Mouse (Mus musculus): ENCODE measurements around the gene Tmem132d. TPM values are rescaled to one million over a fixed set of nuclear protein-coding genes. Genes with fewer than 3 reads are reported as not detected.

Tmem132d gene
- polyA plus RNA-seq, 1 experiment from 2014 or later, result not detected

DNA sequence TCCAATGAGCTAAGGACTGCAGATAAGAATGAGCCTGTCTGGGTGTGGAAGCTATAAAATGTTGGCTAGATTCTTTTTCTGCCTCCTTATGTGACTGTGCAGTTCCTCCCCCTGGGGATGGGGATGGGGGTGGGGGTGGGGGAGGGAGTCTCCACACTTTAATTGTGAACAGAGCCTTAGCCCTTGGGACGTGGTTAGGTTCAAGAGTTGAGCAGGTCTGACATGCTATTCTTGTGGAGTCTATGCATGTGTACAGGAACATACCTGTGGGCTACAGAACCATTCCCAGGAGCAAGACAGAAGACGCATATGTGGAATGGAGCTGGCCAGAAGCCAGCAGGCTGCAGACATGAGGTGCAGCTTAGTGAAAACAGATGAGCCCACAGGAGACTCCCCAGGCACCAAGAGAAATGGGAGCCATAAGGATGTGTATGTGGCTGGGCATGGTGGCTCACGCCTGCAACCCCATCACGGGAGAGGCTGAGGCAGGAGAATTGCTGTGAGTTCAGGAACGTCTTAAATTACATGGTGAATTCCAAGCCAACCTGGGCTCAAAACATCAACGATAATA lies 240.3 kb downstream of the Tmem132d start:
- H3K27ac ChIP-seq (ENCODE audit: low read depth, low read length), result no peak overlapping the region
- H3K9me3 ChIP-seq (ENCODE audit: control insufficient read depth, low read length), result no peaks in the 10 kb centered on the region
- H3K4me1 ChIP-seq (replicated peaks; ENCODE audit: control insufficient read depth, insufficient read depth, low read length), result no peaks in the 10 kb centered on the region
- H3K4me3 ChIP-seq (ENCODE audit: low read depth, low read length), result no peak overlapping the region
- no peak for DNase-seq (ENCODE audit: low spot score)
- ATAC-seq (replicated peaks; ENCODE audit: low FRiP score), result no peak
- H3K9ac ChIP-seq (ENCODE audit: low read depth, low read length), result no peak overlapping the region
- H3K4me2 ChIP-seq, result no peak overlapping the region
- WGBS, result 79% methylated on average over 6 of the region's 6 CpGs
- H3K27me3 ChIP-seq (replicated peaks; ENCODE audit: control insufficient read depth, insufficient read depth, low read length), result no peaks in the 10 kb centered on the region
- H3K36me3 ChIP-seq (ENCODE audit: control insufficient read depth, insufficient read depth, low read length), result no peaks in the 10 kb centered on the region

DNA sequence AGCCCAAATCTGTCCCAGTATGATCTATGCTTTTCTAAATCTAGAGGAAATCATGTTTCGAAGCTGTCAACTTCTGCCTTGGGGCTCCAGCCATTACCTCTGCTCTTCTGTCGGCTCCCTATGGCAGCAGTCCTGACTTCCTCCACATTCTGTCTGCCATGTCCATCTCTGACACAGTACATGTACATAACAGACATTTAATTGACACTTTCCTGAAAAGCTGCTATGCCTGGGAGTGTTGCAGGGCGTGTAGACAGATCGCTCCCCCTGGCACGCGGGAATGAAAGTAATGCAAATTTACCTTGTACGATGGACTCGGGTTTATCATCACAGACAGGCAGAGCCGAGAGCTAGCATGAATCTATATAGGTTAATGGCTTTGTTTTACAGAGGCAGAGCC lies 241.2 kb downstream of the Tmem132d start:
- H3K4me1 ChIP-seq (replicated peaks; ENCODE audit: control insufficient read depth, insufficient read depth, low read length), result no peaks in the 10 kb centered on the region
- H3K9me3 ChIP-seq (ENCODE audit: control insufficient read depth, low read length), result no peaks in the 10 kb centered on the region
- 84% methylated on average over 9 of the region's 9 CpGs for WGBS
- no peaks in the 10 kb centered on the region for H3K36me3 ChIP-seq (ENCODE audit: control insufficient read depth, insufficient read depth, low read length)
- no peak overlapping the region for H3K4me2 ChIP-seq
- no peak overlapping the region for H3K27ac ChIP-seq (ENCODE audit: low read depth, low read length)
- no peak overlapping the region for H3K9ac ChIP-seq (ENCODE audit: low read depth, low read length)
- H3K4me3 ChIP-seq (ENCODE audit: low read depth, low read length), result no peak overlapping the region
- DNase-seq (ENCODE audit: low spot score), result no peak
- H3K27me3 ChIP-seq (replicated peaks; ENCODE audit: control insufficient read depth, insufficient read depth, low read length), result no peaks in the 10 kb centered on the region
- no peak for ATAC-seq (replicated peaks; ENCODE audit: low FRiP score)

DNA sequence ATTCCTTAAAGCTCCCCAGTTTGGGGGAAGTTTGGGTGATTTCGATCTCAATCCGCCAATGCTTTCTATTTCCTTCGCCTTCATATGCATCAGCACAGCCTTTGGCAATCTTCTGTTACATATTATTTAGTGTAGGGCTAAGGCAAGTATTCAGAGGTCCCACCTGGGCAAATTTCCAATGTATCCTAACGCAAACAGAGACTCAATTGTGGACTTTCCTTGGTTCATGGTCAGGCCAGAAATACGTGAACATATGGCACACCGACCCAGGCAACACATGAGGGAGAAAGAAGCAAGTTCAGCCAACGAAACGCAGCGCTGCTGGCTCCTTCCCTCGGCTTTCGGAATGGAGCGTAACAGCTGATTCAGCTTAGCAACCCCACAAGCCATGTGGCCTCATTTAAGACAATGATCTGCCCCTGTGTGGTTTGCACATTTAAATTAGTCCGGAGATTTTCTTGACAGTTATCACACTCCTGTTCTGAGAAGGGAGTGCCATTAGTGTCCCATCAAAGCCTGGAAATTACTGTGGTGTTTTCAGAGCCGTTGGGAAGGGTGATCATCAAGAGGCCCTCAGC lies 242.5 kb downstream of the Tmem132d start:
- Histone ChIP-seq H3K36me3 (ENCODE audit: control insufficient read depth, insufficient read depth, low read length) (no peaks in the 10 kb centered on the region), H3K9ac (ENCODE audit: low read depth, low read length) (no peak overlapping the region), H3K27me3 (replicated peaks; ENCODE audit: control insufficient read depth, insufficient read depth, low read length) (no peaks in the 10 kb centered on the region), H3K4me2 (no peak overlapping the region), H3K9me3 (ENCODE audit: control insufficient read depth, low read length) (no peaks in the 10 kb centered on the region), H3K4me3 (ENCODE audit: low read depth, low read length) (no peak overlapping the region), H3K4me1 (replicated peaks; ENCODE audit: control insufficient read depth, insufficient read depth, low read length) (no peaks in the 10 kb centered on the region), H3K27ac (ENCODE audit: low read depth, low read length) (no peak overlapping the region)
- 85% methylated on average over 14 of the region's 14 CpGs for whole genome bisulfite sequencing
- DNase-seq (ENCODE audit: low spot score), result no peak
- ATAC-seq (replicated peaks; ENCODE audit: low FRiP score), result no peak

- ATAC-seq (replicated peaks; ENCODE audit: low FRiP score), result no peak
- Histone ChIP-seq H3K4me2 (no peak overlapping the region), H3K9me3 (ENCODE audit: control insufficient read depth, low read length) (no peaks in the 10 kb centered on the region), H3K27ac (ENCODE audit: low read depth, low read length) (no peak overlapping the region), H3K27me3 (replicated peaks; ENCODE audit: control insufficient read depth, insufficient read depth, low read length) (no peaks in the 10 kb centered on the region), H3K4me1 (replicated peaks; ENCODE audit: control insufficient read depth, insufficient read depth, low read length) (no peaks in the 10 kb centered on the region), H3K9ac (ENCODE audit: low read depth, low read length) (no peak overlapping the region), H3K36me3 (ENCODE audit: control insufficient read depth, insufficient read depth, low read length) (no peaks in the 10 kb centered on the region), H3K4me3 (ENCODE audit: low read depth, low read length) (no peak overlapping the region)
- 80% methylated on average over 2 of the region's 2 CpGs for WGBS
- no peak for DNase-seq (ENCODE audit: low spot score)
Measured at GRCm38 (mm10) chr5:128176234-128176633, 256.6 kb downstream of the Tmem132d start.

GRCm38 (mm10) chr5:128158901-128159675 lies 273.8 kb downstream of the Tmem132d start:
- Histone ChIP-seq H3K36me3 (ENCODE audit: control insufficient read depth, insufficient read depth, low read length) (no peaks in the 10 kb centered on the region), H3K9ac (ENCODE audit: low read depth, low read length) (no peak overlapping the region), H3K27me3 (replicated peaks; ENCODE audit: control insufficient read depth, insufficient read depth, low read length) (no peaks in the 10 kb centered on the region), H3K4me3 (ENCODE audit: low read depth, low read length) (no peak overlapping the region), H3K4me2 (no peak overlapping the region), H3K4me1 (replicated peaks; ENCODE audit: control insufficient read depth, insufficient read depth, low read length) (no peaks in the 10 kb centered on the region), H3K27ac (ENCODE audit: low read depth, low read length) (no peak overlapping the region), H3K9me3 (ENCODE audit: control insufficient read depth, low read length) (peaks cover 3% of the 10 kb centered on the region; the same call in 1 of the 2 replicates)
- 78% methylated on average over 12 of the region's 12 CpGs for WGBS
- DNase-seq (ENCODE audit: low spot score), result no peak
- ATAC-seq (replicated peaks; ENCODE audit: low FRiP score), result no peak

- ATAC-seq (replicated peaks; ENCODE audit: low FRiP score) (no peak), DNase-seq (ENCODE audit: low spot score) (no peak)
- no peaks in the 10 kb centered on the region for H3K36me3 ChIP-seq (ENCODE audit: control insufficient read depth, insufficient read depth, low read length)
- no peak overlapping the region for H3K4me3 ChIP-seq (ENCODE audit: low read depth, low read length)
- H3K9ac ChIP-seq (ENCODE audit: low read depth, low read length), result no peak overlapping the region
- no peaks in the 10 kb centered on the region for H3K4me1 ChIP-seq (replicated peaks; ENCODE audit: control insufficient read depth, insufficient read depth, low read length)
- WGBS, result 79% methylated on average over 8 of the region's 8 CpGs
- H3K4me2 ChIP-seq, result no peak overlapping the region
- no peaks in the 10 kb centered on the region for H3K27me3 ChIP-seq (replicated peaks; ENCODE audit: control insufficient read depth, insufficient read depth, low read length)
- H3K9me3 ChIP-seq (ENCODE audit: control insufficient read depth, low read length), result no peaks in the 10 kb centered on the region
- no peak overlapping the region for H3K27ac ChIP-seq (ENCODE audit: low read depth, low read length)
Measured at GRCm38 (mm10) chr5:128151461-128151860, 281.4 kb downstream of the Tmem132d start.

DNA sequence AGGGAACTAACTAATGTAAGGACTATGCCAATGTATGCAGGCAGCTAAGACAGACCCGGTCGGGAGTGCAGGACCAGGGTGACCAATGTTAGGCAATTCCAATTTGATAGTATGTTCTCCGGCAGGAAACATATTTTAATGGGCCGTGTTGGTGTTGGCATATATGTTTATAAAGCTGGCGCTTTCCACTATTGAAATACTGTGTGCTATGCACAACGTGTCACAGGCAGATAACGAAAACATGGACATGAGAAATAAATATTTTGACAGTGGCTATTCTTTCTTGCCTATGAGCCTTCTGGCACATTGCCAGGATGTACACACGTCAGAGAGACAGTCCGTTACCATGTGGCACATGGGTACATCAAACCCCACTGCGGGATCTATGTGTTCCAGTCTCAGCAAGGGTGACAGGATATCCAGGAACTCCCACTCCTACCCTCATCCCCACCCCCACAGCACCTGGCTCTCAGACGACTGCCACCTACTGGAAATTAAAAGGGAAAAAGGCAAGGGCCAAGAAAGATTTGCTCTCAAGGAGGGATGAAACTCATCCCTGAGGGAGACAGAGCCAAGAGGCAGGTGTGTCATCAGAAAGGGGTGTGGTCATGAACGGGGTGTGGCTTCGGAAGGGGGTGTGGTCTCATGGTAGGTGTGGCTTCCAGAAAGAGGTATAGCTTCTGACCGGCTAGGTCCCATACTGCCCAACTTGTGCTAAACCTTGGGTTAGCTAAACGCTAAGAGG lies 285.8 kb downstream of the Tmem132d start:
- WGBS, result 84% methylated on average over 15 of the region's 15 CpGs
- DNase-seq (ENCODE audit: low spot score) (no peak), ATAC-seq (replicated peaks; ENCODE audit: low FRiP score) (no peak)

GRCm38 (mm10) chr5:128144799-128145198 lies 288.1 kb downstream of the Tmem132d start:
- no peak overlapping the region for H3K4me2 ChIP-seq
- H3K27ac ChIP-seq (ENCODE audit: low read depth, low read length), result no peak overlapping the region
- 84% methylated on average over 3 of the region's 3 CpGs for WGBS
- H3K9me3 ChIP-seq (ENCODE audit: control insufficient read depth, low read length), result no peaks in the 10 kb centered on the region
- ATAC-seq (replicated peaks; ENCODE audit: low FRiP score) (no peak), DNase-seq (ENCODE audit: low spot score) (no peak)
- no peaks in the 10 kb centered on the region for H3K36me3 ChIP-seq (ENCODE audit: control insufficient read depth, insufficient read depth, low read length)
- no peak overlapping the region for H3K9ac ChIP-seq (ENCODE audit: low read depth, low read length)
- H3K4me1 ChIP-seq (replicated peaks; ENCODE audit: control insufficient read depth, insufficient read depth, low read length), result no peaks in the 10 kb centered on the region
- no peak overlapping the region for H3K4me3 ChIP-seq (ENCODE audit: low read depth, low read length)
- no peaks in the 10 kb centered on the region for H3K27me3 ChIP-seq (replicated peaks; ENCODE audit: control insufficient read depth, insufficient read depth, low read length)

More for the DNA sequence above, 285.8 kb downstream of the Tmem132d start:
- Histone ChIP-seq H3K27me3 (replicated peaks; ENCODE audit: control insufficient read depth, insufficient read depth, low read length) (no peaks in the 10 kb centered on the region), H3K9me3 (ENCODE audit: control insufficient read depth, low read length) (no peaks in the 10 kb centered on the region), H3K4me1 (replicated peaks; ENCODE audit: control insufficient read depth, insufficient read depth, low read length) (no peaks in the 10 kb centered on the region), H3K4me2 (no peak overlapping the region), H3K4me3 (ENCODE audit: low read depth, low read length) (no peak overlapping the region), H3K27ac (ENCODE audit: low read depth, low read length) (no peak overlapping the region), H3K9ac (ENCODE audit: low read depth, low read length) (no peak overlapping the region), H3K36me3 (ENCODE audit: control insufficient read depth, insufficient read depth, low read length) (no peaks in the 10 kb centered on the region)
